Mouse (Mus musculus) right cerebral cortex, postnatal 4 days (tissue): ENCODE results near the gene Rgs6.

Source experiments
- DNase-seq: peaks from one replicate; pipeline ENCODE4 v3.0.0-alpha.2; 2022

Rgs6 gene

DNA sequence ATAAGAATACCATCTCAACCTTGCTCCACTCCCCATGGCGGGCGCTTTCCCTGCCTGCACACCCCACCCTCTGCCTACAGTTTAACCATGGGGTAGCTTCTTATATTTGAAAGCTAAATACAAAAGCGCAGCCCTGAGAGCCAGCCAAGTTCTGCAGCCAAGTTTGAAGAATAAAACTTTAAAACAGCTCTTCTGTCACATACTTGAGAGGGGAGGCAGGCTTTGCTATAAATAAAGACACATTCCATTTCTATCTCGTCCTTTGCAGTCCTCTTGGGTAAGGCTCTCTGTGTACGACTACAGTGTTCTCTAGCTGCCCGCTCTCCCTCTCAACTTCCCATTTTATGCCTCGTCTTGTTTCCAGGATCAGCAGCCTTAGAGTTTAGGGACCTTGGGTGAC, 76.5 kb downstream of the Rgs6 start:
- peak; percentile 59 for DNase-seq

GRCm38 (mm10) chr12:82667441-82667840, 79.3 kb downstream of the Rgs6 start:
- peak; percentile 38 for DNase-seq

GRCm38 (mm10) chr12:82670201-82670737, 82.2 kb downstream of the Rgs6 start:
- DNase-seq, result no peak

- DNase-seq, result no peak
Measured at GRCm38 (mm10) chr12:82671591-82671990, 83.5 kb downstream of the Rgs6 start.

GRCm38 (mm10) chr12:82675137-82675536, 87.0 kb downstream of the Rgs6 start:
- no peak for DNase-seq

DNA sequence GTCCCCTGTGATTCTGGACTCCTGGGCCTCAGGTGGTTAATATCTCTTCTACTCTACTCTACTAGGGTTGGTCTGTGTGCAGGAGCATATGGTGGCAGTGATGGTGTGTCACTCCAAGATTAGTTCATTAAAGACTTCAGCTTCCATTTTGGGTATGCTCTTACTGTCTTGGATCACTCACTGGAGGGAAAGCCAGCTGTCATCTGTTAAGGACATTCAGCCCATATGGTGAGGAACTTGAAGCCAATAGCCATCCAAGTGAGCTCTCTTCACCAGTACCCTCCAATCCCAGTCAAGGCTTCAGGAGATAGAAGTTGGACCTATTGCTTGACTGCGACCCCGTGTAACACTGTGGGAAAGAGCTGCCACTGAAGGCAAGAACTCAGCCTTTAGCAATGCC, 98.9 kb downstream of the Rgs6 start:
- DNase-seq, result no peak

- DNase-seq, result no peak
Measured at GRCm38 (mm10) chr12:82698886-82699527, 110.9 kb downstream of the Rgs6 start.

- no peak for DNase-seq
Measured at GRCm38 (mm10) chr12:82699528-82699905, 111.4 kb downstream of the Rgs6 start.

DNA sequence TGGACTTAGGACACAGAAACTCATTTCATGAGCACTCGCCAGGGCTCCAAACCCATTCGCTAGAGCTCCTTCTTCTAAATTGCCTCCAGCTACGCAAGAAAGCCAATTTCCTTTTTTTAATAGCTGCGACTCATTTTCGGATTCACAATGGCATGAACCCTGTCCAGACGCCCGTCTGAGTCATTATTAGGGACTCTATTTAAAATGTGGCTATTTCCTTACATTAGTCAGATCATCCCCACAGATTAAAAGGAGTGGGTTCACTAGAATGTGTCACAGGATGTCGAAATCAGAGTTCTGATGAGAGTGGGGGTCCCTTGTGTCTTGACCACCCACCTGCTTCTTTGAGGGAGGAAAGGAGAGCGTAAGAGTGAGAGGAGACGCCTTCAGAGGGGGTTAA, 112.1 kb downstream of the Rgs6 start:
- no peak for DNase-seq

DNA sequence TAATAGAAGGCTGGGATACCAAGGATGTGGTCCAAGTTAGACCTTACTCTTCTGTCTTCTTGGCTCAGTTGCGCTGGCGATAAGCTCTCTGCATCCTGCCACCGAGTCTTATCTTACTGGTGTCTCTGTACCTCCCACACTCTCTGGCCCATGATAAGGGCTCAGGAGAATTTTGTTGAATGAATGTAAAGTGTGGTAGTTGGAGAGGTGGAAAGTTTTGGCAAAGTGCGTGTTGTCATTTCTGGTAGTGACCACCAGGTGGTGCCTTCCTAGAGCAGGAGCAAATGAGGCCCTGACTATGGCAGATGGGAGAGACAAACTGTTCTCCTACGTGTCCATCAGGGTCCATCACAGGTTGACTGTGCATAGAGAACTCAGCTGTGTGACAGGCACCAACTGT, 112.7 kb downstream of the Rgs6 start:
- no peak for DNase-seq

GRCm38 (mm10) chr12:82701359-82701758, 113.3 kb downstream of the Rgs6 start:
- no peak for DNase-seq

DNA sequence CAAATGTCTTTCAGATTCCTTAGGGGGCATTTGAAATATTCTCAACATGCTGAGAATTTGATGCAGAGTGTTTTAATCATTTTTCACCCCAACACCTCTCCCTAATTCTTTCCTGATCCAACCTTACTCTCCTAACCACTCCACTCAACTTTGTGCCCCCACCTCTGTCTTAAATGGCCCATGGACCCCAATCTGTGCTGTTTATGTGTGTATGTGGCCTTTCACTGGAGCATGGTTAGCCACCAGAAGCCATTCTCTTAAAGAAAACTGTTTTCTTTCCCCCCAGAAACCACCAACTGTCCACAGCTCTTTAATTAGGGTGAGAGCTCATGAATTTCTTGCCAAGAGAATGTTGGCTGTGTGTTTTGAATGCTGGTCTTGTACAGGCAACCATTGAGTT, 122.3 kb downstream of the Rgs6 start:
- no peak for DNase-seq

GRCm38 (mm10) chr12:82714284-82714683, 126.2 kb downstream of the Rgs6 start:
- no peak for DNase-seq

GRCm38 (mm10) chr12:82723017-82723540, 135.0 kb downstream of the Rgs6 start:
- DNase-seq, result no peak

- no peak for DNase-seq
Measured at GRCm38 (mm10) chr12:82726255-82726654, 138.2 kb downstream of the Rgs6 start.

GRCm38 (mm10) chr12:82731587-82731986, 143.5 kb downstream of the Rgs6 start:
- no peak for DNase-seq

DNA sequence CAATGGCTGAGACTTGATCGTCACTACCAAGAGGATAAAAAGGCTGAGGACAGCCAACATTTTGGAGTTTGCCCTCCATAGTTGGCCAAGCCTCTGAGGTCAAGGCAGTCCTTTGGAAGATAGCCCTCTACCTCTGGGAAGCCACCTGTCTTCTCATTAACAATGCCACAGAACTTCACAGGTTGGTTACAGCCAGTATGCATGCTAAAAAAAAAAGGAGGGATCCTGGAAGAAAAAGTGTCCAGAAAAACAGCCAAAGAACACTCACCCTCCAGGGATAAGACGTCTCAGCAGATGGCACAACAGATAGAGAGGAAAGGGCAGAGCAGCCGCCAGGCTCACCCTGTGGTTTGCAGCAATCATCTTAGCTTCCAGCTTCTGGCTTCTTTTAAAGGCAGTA, 154.9 kb downstream of the Rgs6 start:
- DNase-seq, result no peak

DNA sequence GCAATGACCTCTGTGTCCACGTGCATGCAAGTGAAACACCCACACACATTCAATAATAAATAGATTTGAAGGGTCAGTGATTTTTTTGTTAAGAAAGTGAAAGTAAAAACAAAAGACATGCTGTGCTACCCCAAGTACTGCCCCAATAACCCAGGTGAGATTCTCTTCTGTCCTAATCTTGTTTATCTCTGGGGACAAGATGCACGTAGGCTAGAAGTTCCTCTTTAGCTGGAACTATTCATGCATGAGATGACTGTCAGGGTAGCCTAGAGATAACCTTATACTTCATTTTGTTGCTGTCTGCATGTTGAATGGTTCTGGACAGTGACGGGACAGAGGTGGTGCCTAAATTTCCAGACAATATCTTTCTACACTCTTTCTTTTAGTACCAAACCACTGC, 155.9 kb downstream of the Rgs6 start:
- DNase-seq, result no peak

GRCm38 (mm10) chr12:82744826-82745225, 156.7 kb downstream of the Rgs6 start:
- DNase-seq, result no peak

GRCm38 (mm10) chr12:82747099-82747498, 159.0 kb downstream of the Rgs6 start:
- no peak for DNase-seq

GRCm38 (mm10) chr12:82751846-82752245, 163.8 kb downstream of the Rgs6 start:
- DNase-seq, result no peak

- no peak for DNase-seq
Measured at GRCm38 (mm10) chr12:82754501-82754900, 166.4 kb downstream of the Rgs6 start.

DNA sequence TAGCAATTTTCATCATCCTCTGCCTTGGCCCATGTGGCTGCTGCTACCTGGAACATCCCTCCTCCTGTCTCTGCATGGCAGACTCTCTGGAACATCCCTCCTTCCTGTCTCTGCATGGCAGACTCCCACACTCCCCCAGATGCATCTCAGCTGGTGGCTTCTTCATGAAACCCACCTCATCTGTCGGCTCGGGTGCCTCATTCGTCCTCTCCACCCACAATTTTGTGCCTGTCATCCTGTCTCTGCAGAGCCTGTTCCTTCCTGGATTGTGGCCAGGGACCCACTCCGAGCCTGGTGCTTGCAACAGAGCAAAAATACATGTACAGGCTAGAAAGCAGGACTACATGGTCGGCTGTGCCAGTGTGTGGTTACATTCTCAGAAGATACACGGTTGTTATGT, 168.7 kb downstream of the Rgs6 start:
- DNase-seq, result no peak

DNA sequence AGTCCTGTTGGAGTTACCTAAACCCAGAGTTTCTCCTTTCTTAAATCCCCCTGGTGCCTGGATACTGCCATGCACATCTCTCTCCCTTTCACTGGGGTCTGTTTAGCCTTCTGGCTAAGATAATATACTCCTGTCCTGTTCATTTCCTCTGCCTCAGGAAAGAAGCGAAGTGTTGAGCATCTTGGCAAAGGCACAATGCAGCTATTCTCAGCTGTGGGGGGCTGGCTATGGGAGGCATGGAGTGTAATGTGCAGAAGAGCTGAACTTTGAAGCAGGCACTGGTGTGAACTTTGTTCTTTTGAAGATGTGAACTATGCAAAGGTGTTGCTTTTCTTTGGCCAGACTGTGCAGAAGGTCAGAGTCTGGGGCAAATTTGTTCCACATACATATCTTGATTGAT, 169.3 kb downstream of the Rgs6 start:
- no peak for DNase-seq

GRCm38 (mm10) chr12:82762046-82762445, 174.0 kb downstream of the Rgs6 start:
- no peak for DNase-seq
